Mouse (Mus musculus) mature B cell (primary cell): ENCODE measurements around the gene Rfx3.

Experiments
- in situ Hi-C: fragments of 300-500 bp; cut with MboI; formaldehyde crosslinking; loops from 2 replicates; pipeline ENCODE4 v1.14.3; 2019

The Rfx3 gene

DNA sequence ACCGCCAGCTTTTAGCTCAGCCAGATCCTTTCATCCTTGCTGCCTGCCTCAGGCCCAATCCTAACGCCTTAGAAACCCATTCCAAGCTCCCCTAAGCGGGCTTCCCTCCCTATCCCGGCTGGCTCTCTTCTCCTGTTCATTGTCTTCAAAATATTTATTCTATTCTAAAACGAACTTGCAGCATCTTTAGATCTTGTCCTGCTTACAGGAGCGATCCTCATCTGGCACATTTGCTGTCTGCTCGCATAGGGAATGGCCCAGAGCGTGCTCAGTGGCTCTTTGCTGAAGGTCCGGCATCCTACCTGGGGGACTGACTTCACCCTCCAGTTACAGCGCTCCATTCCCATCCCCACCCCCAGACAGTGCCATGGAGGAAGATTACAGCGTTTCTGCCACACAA lies 292.0 kb downstream of the Rfx3 start:
- in situ Hi-C loops: no loop called here

DNA sequence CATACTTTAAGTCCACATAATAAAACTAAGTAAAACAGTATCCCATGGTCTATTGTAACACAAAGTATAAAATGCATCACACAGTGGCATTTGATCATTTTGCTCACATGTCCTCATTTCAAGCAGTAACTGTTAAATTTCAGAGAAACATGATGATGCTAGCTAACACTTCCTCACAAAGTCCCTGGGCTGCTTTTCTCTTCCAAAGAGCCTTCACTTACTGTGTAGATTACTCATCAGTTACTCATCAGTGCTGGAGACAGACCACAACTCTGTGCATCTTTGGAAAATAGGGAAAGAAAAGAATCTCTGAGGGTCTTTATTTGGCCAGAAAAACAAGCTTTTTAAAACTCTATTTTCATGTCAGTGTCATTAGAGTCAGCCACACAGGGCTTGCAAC lies 294.7 kb downstream of the Rfx3 start:
- in situ Hi-C loops: no loop called here
